Mouse (Mus musculus) NIH3T3 (cell line): ENCODE results near the gene Pknox2.

ENCODE experiments used
- DNase-seq: peaks from one replicate; pipeline ENCODE4 v3.0.0-alpha.2; 2012; ENCODE audit warnings: low read depth

Gene Pknox2

DNA sequence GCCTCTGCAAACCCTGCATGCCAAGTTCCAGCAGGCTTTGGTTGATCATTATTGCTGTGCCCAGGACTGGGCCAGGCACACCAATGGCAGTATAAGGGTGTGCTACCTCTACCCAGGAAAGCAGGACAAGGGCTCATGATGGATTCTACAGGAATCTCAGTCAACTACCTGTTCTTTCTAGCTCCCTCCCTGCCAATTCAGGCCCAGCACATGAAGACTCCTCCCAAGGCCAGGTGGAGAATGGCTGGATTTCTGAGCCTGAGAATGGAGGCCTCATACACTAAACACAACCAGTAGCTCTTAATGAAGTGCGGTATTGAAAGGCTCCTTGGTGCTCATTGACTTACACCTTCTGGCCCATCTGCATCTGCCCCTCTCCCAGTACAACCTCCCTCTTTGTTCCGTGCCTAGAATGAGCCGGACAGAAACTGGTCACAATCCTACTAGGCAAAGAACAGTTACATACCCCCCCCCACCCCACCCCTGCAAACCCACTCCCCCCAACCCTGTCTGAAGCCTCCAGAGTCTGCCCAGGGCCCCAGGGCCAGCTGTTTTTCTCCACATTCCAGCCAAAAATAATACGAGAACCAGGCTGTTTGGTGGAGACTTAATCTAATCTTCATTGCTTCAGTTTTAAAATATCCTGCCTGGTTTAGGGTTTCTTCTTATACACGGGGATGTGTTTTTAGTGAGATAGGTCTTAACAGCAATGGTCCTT lies 6.6 kb downstream of the Pknox2 start:
- DNase-seq: no peak

DNA sequence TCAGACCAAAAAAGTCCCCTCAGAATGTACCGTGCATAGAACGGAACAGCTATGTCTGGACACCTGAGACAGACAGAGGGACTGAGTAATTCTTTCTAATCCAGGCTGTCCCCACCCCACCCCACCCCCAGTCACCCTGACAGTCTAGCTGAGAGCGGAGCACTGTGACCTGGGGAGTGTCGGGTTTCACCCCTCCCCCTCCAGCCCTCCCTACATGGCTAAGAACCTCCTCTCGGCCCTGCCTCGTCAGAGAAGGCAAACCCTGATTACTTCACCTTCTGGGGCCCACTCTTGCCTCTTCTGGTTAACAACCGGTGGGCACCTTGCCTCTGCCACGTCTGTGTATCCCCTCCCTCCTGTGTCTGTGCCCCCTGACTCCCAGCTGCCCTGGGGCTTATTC lies 7.7 kb downstream of the Pknox2 start:
- no peak for DNase-seq

DNA sequence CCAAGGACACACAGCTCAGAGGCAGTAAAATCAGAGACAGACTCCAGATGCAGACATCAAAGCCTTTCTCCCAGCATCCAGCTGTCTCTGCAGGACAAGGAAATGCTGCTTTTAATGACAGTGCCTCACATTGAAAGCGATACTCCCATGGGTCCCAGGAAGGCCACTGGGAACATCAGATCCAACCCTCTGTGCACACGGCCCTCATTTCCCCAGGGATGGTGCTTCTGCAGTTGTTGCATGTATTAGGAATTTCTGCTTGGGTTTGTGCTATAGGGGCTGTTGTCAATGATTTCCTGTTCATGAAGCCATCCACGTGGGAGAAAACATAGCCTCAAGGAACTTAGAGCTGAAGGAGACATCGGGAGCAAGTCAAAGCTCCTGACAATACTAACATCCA lies 8.3 kb downstream of the Pknox2 start:
- DNase-seq: no peak

DNA sequence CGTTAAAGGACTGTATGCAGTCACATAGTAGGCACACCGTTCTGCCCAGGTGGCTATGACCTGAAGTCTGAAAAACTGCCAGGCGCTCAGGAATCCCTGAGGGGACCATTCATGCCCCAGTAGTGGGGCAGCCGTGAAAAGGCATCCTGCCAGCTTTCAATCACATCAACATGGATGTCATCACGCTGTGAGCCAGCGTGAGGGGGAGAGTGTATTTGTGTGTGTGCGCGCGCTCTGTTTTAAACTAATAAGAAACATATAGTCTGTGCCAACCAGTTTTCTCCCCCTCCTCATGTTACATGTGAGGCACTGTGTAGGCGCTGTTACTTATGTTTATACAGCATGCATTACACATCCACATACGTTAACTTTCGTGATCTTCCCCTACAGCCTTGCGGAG lies 10.9 kb downstream of the Pknox2 start:
- no peak for DNase-seq

DNA sequence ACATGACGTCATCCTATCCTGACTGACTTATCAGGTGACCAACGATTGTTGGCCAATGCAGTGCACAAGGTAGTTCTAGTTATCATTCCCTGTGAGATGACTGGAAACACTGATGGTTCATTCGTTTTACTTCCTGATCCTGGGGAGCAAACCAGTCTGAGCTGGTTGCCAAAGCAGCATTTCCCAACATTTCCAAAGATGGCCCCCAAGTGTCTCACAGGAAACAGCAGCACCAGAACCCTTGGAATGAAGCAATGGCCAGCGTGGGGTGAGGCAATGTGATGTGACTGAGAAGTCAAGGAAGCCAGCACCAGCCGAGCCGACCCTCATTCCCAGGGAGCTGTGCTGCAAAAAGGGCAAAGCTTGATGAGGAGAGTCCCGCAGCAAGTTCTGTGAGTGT lies 13.7 kb downstream of the Pknox2 start:
- DNase-seq: peak; percentile 7

DNA sequence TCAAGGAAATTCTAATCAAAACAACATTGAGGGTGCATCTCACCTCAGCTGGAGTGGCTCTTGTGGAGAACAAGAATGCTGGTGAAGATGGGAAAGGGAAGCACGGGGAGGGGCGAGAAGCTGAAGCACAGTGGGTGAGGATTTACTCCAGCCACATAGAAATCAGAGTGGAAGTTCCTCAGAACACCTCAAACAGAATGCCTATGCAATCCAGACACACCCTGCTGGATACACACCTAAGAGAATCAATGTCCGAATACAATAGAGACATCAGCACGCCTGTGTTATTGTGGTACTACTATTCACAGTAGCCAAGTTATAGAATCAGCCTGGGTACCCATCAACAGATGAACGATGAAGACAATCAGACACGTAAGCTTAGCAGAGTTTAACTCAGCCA lies 18.2 kb downstream of the Pknox2 start:
- DNase-seq: no peak

DNA sequence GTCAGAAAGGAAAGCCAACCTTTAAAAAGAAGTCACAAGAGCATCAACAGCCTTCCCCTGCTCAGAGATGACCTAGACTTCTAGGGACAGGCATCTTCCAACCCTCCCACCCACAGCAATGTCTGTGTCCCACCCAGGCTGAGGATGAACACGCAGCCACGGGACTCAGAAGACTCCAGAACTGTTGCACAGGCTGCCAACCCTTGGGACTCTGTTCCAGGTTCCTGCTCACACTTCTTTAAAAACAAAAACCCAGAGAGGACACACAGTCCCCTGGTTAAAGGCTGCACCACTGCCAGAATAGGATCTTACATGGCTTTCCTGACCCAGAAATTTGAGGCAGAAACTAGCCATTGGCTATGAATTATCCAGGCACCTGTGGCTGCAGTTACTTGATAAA lies 21.0 kb downstream of the Pknox2 start:
- no peak for DNase-seq

DNA sequence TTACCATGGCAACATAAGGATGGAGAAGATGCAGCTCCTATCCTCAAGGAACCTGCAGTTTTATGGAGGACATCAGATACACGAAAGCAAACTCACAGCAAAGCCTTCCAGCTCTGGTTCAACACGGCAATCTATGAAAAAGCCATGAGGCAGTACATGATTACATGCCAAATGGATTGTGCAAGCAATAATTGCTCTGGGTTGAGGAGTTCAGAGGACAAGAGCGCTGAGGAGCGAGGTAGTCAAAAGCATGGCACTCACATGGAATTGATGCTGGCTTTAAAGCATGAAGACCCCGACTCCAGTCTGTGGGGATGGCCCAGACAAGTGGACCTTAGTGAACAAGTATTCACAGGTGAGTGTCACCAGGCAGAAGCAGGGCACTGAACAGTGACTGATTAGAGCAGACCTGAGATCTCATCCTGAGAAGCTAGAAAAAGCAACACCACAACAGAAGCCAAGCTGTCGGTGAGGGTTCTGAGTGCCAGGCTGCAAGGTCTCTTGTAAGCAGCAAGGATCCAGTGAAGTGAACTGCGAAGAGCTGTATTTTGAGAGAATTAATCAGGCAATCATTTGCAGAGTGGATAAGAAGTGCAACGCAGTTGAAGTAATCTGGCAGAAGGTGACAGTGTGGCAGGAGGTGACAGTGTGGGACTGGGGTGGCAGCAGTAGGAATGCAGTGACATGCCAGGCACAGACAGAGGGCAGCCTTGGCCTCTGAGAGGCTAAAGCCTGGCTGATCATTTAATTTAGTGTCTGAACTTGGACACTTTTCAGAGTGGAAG lies 22.3 kb downstream of the Pknox2 start:
- peak; percentile 29 for DNase-seq

DNA sequence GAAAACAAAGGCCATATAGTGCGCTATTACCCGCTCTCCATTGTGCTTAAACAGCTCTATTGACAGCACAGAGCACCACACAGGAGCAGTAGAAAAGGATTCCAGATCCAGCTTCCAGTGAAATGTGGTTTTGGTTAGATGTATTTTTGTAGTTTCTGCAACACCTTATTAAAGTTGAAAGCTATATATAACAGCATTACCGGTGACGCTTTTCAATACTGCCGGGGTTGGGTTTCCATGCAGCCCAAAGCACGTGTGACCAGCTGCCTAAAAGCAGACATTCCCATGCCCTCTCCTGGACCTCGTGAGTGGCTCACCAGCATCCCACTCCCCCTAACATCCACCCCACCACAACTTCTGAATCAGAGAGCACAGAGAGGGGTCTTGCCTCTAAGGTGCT lies 23.8 kb downstream of the Pknox2 start:
- no peak for DNase-seq

DNA sequence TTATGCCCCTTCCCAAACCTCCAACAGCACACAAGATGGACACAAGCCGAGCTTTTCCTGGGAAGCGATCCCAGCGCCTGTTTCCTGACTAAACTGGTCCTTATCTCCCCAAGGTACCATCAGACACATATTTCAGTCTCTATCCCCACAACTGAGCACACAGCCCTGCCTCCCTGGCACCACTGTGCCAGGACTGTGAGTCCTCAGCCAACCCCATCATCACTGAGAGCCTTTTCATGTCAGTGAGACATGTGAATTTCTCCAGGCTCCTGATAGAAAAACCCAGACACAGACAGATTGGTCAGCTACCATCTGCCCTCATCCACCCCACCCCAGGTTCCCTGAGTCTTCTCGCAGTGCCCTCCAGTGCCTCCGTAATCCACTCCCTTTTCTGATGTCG lies 24.2 kb downstream of the Pknox2 start:
- DNase-seq: no peak

DNA sequence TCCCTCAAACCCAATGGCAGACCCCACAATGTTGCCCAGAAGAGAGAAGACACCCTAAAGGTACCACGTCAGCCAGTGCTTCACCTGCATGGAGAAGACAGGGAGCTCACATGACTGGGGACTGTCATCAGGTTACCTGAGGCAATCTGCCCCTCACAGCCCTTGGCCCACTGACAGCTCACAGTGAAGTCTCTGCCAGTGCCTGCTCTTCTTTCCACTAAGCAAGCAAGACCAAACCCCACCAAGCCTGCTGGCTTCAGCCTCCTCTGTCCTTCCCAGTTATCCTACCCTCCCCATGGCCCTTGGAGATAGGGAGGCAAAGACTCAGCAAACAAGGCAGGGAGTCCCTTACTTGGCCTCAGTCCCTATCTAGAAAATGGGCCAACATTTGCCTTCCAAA lies 24.8 kb downstream of the Pknox2 start:
- DNase-seq: no peak

DNA sequence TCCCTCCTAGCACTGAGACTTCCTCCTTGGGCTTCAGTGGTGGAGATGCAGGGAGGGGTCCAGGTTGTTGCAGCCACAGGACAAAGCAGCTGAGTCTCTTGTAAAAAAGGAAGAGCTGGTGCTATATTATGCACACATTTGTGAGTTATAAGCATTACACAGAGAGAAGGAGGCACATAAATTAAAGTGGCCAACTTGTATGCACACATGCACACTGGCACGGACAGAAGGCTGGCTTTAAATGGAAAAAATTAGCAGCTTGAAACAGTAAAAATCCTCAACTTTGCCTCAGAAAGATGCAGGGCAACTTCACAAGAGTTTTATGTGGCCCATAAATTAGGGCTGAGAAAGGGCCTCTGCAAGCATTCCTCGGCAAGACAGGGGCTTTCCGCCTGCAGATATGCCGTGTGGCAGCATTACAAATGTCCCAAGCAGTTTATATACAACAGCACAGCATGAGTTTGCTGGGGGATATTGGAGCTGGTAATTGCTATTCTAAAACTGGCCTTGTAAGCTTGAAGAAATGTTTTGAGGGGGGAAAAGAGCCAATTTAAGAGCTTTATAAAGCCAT lies 25.4 kb downstream of the Pknox2 start:
- DNase-seq: no peak

DNA sequence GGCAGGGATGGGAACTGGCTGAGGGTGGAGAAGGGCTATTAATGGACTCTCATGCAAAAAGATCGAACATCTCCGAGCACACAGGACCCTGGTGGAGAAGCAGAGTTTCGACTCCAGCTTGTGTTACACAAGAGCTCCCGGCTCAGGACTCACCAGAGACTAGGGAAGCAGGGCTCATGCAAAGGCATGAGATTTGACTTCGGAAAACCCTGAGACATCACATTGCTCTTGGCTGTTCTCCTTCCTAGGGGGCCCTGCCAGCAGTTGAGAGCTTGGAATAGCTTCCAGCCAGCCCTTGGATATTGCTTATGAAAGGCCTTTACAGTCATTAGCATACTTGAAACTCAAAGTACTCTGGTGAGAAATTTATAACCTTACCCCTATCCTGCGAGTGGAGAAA lies 26.4 kb downstream of the Pknox2 start:
- peak; percentile 17 for DNase-seq

DNA sequence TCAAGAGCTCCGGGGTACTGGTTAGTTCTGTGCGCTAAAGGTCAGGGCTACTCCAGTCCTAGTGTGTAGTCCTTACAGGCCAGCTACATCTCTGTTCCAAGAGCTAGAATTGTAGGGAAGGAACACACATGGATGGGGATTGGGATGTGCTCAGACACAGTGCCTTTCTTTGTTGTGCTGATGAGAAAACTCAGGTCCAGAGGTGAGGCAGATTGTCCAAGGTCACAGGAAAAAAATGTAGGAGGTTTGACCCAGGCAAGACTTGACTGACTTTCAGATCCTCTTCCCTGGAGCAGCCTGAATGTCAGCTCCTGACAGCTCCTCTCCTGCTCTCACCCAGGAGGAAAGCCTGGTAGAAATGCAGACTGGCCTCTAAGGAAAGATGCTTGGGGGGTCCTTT lies 29.7 kb downstream of the Pknox2 start:
- no peak for DNase-seq

DNA sequence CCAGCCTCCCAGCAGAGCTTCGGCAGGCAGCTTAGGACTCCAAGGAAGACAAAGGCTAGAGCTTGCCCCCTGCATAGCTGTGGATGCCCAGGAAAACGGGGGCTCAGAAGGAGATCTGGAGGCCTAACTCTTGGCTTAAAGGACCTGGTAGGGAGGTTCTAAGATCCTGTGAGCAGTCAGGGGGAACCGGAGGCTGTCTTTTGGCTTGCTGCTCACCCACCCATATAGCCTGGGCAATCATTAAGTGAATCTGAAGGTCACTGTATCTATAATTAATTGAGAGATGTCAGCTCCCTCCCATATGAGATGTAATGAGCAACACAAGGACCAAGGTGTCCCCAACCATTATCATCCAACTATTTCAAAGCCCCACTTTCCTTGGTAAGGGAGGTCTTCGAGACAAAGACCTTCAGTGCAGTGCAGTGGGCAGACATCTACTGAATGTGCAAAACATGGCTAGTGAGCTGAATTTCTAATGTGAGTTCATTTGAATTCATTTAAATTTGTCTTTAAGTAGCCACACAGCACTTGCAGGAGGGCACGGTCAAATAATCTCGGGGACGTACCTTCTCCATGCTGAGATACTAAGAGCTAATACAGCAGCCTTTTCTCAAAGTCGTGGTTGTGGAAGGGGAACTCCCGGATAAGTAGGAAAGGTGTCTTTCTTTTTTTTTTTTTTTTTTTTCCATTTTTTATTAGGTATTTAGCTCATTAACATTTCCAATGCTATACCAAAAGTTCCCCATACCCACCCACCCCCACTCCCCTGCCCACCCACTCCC lies 30.4 kb downstream of the Pknox2 start:
- no peak for DNase-seq

DNA sequence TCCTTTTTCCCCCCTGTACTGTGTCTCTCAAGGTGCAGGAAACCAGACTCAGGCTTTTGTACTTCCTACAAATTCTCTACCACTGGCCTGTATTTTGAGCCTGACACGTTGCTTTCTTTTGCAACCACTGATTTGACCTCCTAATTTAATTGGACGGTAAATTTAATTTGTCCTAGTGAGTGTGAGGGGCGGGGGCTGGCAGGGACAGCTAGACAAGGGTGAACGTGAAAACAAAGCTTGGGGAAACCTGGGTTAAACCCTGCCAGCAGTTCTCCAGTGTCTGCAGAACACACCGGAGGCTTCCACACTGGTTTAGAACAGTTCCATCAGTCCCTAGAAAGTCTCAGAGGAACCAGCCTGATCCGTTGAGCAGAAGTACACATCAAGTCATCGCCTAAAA lies 31.4 kb downstream of the Pknox2 start:
- DNase-seq: no peak

DNA sequence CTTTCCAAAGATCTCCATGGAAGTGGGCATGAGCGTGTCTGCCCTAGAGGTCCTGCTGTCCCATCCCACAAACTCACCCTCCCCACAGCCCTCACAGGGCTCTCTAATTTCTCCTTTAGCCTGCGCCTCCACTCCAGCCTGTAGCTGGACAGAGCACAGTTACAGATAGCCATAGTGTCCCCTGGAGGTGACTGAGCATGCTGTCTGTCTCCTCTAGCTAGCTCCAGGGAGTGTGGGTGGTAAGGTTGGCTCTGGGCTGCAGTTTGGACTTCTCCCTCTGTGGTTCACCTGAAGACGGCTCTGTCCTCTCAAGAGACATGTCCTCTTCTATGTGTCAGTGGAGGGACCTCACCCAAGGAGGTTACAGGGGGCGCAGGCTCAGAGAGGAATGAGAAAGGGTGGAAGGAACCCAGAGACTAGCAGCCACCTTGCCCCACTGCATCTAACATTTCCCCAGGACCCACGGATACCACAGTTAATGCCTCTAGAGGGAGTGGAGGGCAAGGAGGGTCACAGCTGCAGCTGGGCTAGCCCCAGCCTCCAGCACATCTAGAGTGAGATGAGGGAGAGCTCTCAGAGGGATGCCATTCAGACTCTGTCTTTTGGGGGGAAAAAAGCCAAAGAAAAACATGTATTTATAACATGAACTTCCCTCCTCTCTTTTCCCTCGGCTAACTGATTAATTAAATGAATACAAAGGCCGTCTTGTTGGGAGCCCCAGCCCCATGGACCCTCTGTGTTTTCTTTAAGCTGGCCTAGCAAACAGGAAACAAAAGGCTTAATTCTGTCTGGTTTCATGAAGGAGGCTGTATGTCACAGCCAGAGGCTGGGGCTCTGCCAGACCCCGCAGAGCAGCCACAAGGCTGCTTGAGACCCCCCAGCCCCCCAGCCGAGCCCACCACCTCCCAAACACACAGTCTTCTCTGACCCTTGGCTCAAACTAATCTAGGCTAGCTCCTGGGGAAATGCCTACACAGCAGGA lies 32.6 kb downstream of the Pknox2 start:
- no peak for DNase-seq

DNA sequence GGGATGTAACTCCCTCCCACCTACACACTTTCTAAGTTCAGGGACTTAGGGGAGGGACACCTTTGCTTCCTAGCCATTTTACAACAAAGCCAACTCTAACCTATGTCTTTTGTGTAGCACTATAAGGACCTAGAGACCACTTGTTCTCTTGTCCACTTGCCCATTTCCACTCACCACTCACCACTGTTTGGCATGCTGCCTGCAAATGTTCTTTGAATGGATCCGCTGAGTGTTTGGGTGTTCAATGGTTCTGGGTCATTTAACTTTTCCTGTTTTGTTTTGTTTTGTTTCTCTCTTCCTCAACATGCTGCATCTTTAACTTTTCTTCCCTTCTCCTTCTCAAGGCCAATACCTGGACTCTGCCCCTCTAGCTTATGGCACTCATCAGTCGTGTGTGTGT lies 39.7 kb downstream of the Pknox2 start:
- DNase-seq: peak; percentile 38

DNA sequence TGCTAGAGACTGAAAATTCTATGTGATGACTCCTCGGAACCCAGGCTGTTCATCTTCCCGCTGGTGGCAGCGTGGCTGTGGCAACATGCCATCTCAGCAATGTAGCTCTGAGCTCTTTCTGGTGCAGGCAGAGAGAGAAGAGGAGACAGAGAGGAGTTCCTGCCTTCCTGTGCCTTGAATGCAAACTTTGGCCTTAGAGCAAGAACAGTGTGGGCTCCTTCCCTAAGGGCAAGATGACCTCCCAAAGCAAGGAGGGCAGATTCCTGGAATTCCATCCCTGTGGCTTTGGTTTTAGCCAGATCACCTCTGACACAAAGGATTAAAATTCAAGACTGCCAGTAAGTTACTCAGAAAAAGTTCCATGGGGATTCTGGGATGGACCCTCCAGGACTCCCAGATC lies 40.4 kb downstream of the Pknox2 start:
- DNase-seq: peak; percentile 11

DNA sequence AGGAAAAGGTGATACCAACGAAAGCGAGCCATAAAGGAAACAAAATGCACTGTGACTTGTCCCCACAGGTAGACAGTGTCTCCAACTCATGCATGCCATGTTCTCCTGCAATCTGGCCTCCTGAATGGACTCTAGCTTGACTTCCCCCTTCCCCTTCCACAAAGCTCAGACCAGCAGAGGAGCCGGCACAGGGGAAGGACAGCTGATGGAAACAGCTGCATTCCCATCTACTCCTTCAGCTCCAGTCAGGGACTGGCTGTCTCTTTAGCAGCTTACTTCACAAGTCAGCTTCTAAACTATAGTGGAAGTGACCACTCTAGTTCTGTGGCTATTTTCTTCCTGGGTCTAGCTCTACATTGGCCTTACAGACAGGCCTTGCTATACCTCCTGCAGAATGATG lies 43.0 kb downstream of the Pknox2 start:
- no peak for DNase-seq

DNA sequence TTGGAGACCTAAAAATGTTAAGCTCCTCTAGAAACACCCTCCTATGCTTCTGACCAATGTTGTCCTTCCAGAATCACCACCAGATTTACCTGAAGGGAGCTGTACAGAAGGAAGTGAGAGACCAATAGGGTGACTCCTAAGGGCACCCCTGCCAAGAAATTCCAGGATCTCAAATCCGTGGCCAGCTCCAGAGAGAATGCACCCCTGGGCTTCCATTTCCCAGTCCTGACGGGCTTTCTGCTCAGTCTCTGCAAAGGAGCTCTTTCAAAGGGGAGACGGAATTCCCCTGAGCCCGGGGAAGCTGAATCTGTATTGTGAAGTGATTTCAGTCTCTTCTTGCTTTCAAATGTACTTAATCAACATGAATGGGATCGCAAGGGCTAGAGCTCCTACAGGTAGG lies 43.4 kb downstream of the Pknox2 start:
- DNase-seq: no peak
